Mouse (Mus musculus) gastrocnemius, postnatal 14 days (tissue): Measurements from ENCODE around the gene Sort1. TPM values are rescaled to one million over a fixed set of nuclear protein-coding genes. Genes with fewer than 3 reads are reported as not detected.

ENCODE experiments used
- DNase-seq: peaks from one replicate; pipeline ENCODE4 v3.0.0; 2021; ENCODE audit warnings: mixed read lengths
- intact Hi-C: fragments of 180-260 bp; cut with DNase I; formaldehyde crosslinking; loops from one replicate; pipeline ENCODE4 v1.15.1; 2025; ENCODE audit warnings: low total_unique reads
- total RNA-seq, 2 experiments: library from RNA; stranded (reverse); gene quantifications; 2 replicates each; pipeline ENCODE4 v1.2.3; 2021

The Sort1 gene
- total RNA-seq, 2 experiments from 2014 or later, result 44.5 to 44.6 TPM

DNA sequence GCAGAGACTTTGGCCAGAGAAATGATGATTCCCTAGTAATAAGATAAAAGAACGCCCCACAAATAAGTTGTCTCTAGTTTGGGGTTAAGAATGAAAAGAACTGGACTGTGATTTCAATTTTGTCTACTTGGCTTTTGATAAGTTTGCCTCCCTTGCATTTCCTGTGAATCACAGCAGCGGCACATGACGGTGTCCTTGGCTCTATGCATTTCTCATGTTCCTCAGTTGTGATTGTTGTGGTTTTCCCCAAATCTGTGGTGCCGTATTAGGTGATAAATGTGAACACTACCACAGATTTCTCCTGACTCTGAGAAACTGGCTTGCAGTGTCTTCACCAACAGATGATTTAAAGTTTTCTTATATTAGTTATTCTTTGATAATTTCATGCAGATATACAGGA, 38.3 kb downstream of the Sort1 start:
- intact Hi-C loops, result loop anchor here (5.0 kb wide), 1 partner anchor 40 kb away; the partner anchor contains the start of gene Sort1
- no peak for DNase-seq

GRCm38 (mm10) chr3:108322962-108323361, 39.1 kb downstream of the Sort1 start:
- intact Hi-C loops, result loop anchor here (5.0 kb wide), 1 partner anchor 41 kb away; the partner anchor contains the start of gene Sort1
- DNase-seq, result peak; percentile 70

GRCm38 (mm10) chr3:108324837-108325236, 41.0 kb downstream of the Sort1 start:
- no peak for DNase-seq
- intact Hi-C loops, result loop anchor here (5.0 kb wide), 1 partner anchor 43 kb away; the partner anchor contains the start of gene Sort1

DNA sequence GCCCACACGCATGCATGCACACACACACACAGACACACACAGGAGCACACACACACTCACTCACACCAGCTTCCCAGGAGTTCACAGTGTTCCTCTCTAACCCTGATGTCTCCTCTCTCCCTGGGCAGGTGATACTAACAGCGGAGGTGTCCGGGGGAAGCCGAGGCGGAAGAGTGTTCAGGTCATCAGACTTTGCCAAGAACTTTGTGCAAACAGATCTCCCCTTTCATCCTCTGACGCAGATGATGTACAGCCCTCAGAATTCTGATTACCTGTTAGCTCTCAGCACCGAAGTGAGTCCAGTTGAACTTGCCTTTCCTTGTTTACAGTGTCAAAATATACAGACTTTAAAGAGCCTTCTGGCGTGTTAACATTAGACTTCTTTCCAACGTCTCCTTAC, 41.6 kb downstream of the Sort1 start:
- intact Hi-C loops, result no loop called here
- DNase-seq, result no peak

- intact Hi-C loops, result no loop called here
- DNase-seq, result no peak
These were observed 43.4 kb downstream of the Sort1 start for GRCm38 (mm10) chr3:108327275-108327674.

GRCm38 (mm10) chr3:108327916-108328315, 44.0 kb downstream of the Sort1 start:
- intact Hi-C loops, result no loop called here
- DNase-seq, result peak; percentile 38

DNA sequence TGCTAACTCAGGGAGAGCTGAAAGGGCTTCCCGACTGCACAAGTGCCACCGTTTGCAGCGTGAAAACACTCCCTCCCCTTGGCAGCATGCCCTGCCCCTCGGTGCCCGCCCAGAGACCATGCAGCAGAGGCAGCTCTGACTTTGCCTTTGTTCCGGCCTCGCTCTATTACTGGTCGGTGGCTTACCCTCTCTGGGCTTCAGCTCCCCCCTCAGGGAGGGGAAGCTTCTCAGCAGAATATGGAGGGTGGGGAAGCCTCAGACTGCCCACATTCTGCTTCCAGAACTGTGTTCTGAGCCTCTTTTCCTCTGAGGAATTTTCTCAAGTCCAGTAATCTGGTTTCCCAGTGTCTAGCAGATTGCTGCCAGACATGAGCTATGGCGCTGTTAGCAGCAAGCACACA, 44.6 kb downstream of the Sort1 start:
- DNase-seq, result peak; percentile 75
- intact Hi-C loops, result no loop called here

DNA sequence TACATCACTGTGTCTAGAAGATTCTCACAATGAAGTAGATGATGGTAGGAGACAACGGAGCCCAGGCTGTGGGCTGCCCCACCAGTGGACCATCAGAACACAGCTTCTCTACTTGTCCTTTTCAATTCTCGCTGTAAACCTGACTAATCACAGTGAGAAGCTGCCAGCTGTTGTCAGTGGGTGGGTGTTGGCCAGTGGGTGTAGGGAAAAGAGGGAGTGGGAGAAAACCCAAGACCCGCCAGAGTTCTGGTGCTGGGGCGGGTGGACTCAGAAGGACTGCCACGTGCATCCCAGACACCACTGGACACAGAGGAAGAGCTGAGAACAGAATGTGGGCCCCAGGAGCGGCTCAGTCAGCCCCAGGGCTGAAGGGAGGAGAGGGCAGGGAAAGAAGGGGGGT, 46.9 kb downstream of the Sort1 start:
- intact Hi-C loops, result no loop called here
- no peak for DNase-seq

DNA sequence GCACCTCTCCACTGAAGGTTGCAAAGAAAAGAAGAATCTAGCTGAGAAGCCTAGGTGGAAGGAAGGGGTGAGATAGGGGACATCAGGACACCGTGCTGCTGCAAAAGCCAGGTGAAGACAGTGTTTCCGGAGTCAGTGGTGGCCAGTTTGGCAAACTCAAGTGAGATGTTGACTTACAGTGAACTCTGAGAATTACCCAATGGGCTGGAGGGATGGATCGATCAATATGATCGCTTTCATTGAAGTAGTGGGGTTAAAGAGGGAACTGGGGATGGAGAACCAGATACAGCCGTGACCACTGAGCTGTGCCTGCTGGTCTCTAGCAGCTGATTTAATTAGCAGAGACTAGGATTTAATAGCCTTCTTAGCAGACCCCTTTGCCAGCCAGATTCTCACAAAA, 53.0 kb downstream of the Sort1 start:
- intact Hi-C loops, result no loop called here
- no peak for DNase-seq

GRCm38 (mm10) chr3:108341040-108341439, 57.2 kb downstream of the Sort1 start:
- intact Hi-C loops, result no loop called here
- no peak for DNase-seq

GRCm38 (mm10) chr3:108342185-108342584, 58.3 kb downstream of the Sort1 start:
- intact Hi-C loops, result no loop called here
- no peak for DNase-seq

- no peak for DNase-seq
- intact Hi-C loops, result no loop called here
These were observed 62.0 kb downstream of the Sort1 start for GRCm38 (mm10) chr3:108345855-108346254.

DNA sequence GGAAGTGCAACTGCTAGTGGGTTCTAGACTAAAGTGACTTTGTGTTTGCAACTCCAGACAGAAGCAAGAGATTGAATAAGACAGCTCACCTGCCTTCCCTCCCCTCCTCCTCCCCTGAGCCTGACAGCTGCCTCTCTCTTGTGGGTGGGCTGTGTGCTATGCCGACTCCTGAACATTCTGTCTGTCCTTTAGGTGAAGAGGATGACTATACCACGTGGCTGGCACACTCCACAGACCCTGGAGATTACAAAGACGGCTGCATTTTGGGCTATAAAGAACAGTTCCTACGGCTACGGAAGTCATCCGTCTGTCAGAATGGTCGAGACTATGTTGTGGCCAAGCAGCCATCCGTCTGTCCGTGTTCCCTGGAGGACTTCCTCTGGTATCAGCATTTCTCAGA, 64.5 kb downstream of the Sort1 start:
- DNase-seq, result no peak
- intact Hi-C loops, result no loop called here

- intact Hi-C loops, result no loop called here
- DNase-seq, result no peak
These were observed 71.4 kb downstream of the Sort1 start for GRCm38 (mm10) chr3:108355245-108355644.

DNA sequence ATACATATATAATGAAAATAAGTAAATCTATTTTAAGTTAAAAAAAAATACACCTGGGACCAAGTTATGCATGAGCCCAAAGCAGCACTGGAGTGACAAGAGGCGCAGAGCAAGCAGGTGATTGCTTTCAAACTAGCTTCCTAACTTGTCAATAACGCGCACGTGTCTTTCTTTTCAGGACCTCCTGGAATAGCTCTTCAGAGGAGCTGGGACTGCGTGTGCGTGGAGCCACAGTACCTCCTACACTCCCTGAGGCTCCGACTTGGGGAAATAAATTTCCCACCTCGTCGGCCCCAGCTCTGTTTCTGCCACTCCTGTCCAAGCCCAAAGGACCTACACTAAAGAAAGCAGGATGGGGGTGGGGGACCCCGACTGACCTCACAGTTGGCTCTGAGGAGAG, 73.2 kb downstream of the Sort1 start:
- intact Hi-C loops, result no loop called here
- DNase-seq, result no peak

DNA sequence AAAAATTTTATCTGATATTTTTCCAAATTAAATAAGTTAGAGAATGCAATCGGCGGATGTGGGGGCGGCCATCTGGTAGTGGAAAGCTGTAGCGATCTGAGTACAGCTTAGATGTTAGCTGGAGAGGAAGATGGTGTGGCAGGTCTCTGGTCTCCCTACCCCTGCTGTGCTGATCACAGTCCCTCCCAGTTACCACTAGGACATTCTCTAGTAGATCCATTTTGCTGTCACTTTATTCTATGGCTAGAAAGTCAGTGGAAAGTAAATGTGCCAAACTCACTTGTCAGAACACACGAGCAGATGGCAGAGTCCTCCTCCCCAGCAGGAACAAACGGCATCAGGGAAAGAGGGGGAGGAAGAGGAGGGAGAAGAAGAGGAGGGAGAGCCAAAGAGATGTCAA, 74.6 kb downstream of the Sort1 start:
- intact Hi-C loops, result no loop called here
- DNase-seq, result no peak

DNA sequence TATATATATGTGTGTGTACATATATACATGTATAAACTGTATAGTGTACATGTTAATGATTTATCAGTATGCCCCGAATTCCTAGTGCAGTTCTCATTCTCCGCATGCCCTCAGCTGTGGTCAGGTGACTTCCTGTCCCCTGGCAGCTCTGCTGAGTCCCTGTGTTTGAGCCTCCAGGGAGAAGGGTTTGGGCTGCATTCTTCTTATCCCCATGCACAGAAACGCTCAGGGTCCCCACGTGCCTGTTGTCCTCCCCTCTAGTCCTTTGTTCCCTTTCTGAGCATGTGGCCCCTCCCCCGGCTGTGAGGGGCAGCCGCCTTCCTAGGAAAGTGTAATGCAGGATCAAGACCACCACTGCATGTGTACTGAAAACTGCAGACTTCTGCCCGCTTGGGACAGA, 77.0 kb downstream of the Sort1 start:
- intact Hi-C loops, result no loop called here

GRCm38 (mm10) chr3:108363626-108364025, 79.7 kb downstream of the Sort1 start:
- intact Hi-C loops, result no loop called here
- DNase-seq, result peak; percentile 24

More for the DNA sequence above, 77.0 kb downstream of the Sort1 start:
- DNase-seq, result no peak

DNA sequence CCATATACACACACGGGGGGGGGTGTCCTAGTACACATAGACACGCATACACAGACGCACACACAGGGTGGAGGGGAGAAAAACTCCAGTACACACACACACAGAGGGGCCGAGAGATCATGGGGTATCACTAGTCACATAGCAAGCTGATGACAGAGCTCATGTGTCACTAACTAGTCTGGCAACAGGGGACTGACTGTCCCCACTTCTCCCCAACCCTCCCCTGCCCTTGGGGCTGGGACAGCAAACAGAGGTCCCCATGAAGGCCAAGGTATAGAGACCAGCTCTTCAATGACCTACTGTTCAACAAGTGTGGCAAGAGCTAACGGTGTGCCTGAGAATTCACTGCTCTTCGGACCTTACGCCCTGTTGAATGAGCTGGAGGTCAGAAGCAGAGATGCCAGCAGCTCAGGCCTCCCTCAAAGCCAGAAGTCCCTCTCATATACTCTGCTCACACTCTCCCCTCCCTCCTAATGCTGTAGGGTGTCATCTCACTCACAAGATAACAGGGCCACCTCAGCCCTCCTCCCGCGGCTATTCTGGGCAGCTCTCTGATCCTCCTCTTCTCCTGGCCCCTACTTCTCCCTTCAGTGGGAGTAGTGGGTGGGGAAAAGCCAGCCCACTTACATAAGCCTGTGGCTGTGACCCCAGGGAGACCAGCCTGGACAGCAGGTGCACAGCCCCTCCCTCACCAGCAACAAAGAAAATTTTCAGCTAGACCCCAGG, 80.6 kb downstream of the Sort1 start, which contains the start of gene Mybphl:
Gene Mybphl, plus strand, starts transcription at position 642 of the 726 bp plus-strand sequence.
- no peak for DNase-seq
- intact Hi-C loops, result no loop called here

DNA sequence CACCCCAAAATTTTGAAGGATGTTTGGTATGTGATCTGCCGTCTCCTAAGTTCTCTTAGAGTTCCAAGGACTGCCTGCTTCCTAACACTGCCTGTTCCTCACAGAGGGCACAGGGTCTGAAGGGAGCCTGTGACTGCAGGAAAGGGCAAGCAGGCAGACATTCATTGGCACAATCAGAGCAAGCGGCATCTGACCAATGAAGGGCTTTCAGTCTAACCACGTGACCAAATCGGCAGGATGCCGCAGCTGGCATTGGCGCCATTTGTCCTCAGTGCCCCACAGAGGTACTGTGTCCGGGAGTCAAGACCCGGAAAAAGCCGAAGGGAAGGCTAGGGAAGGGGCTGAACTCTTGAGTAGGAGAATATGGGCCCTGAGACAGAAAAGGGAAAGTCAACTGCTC, 83.3 kb downstream of the Sort1 start:
- DNase-seq, result no peak
- intact Hi-C loops, result no loop called here

GRCm38 (mm10) chr3:108367828-108368227, 83.9 kb downstream of the Sort1 start:
- intact Hi-C loops, result no loop called here
- no peak for DNase-seq
